Mouse (Mus musculus): Measurements from ENCODE around the gene Gstp2.

DNA sequence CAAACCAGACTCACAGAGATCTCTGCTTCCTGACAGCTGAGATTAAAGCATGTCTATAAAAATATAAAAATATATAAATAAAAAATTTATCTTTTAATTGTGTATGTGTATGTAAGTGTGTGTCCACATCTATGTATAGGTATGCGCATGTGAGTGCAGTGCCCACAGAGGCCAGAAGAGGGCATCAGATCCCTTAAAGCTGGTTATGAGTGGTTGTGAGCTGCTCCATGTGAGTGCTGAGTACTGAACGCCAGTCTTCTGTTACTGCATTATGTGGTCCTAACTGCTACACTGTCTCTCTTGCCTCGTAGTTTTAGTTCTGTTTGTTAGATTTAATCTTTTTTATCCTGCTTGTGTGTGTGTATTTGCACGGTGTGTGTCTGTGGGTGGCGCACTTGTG lies 5.2 kb upstream of the Gstp2 start:
- TF ChIP-seq POLR2A (IDR thresholded peaks at IDR 0.05; ENCODE audit: borderline replicate concordance, extremely low read depth, low read depth, low read length) (no peak), CTCF (IDR thresholded peaks at IDR 0.05; ENCODE audit: insufficient read depth, low read length) (no peak)
